10 mouse cellular contexts compared by ENCODE assay signal in genomic region chr17:50753356-50754138, GRCm38 (mm10).
DNase-seq lines count a peak whose midpoint lies in the region.
"Had no signal": no experiment of that assay in that cellular context is flagged by ENCODE, and none has a peak within 500 bp of the region (broad histone marks: within the 10 kb centered on the region; RNA-seq: fewer than 3 reads in every experiment).

No protein-coding gene starts in this region.

- intact Hi-C loops in heart, postnatal 14 days (cut with DNase I): no loop called here

- peak; percentile 46 to 48 for DNase-seq in cerebellum, adult 18-20 months
- no peak for DNase-seq in cerebellum, adult 8-10 months
- DNase-seq in heart, adult 8-10 months (ENCODE audit: low spot score): peak; percentile 71
- DNase-seq in heart, postnatal 14 days: no peak
- peak; percentile 48 for DNase-seq in ovary, adult 18-20 months (ENCODE audit: low spot score)
- DNase-seq in ovary, postnatal 14 days (ENCODE audit: low spot score): no peak
- DNase-seq in urinary bladder, adult 2 months (ENCODE audit: low spot score): no peak
- DNase-seq in spleen, postnatal 14 days (ENCODE audit: low spot score in 2 of 2): no peak
- DNase-seq: kidney, adult 11 months; retina, postnatal 1 day had no signal

Comparison
In these comparisons a context has a peak if more than half of its experiments do, and no peak if none do; other contexts are left out.
1. DNase-seq: peak in cerebellum, adult 18-20 months (2 of 2), heart, adult 8-10 months (single experiment) and ovary, adult 18-20 months (single experiment); none in cerebellum, adult 8-10 months (single experiment), heart, postnatal 14 days (0 of 2), ovary, postnatal 14 days (single experiment), urinary bladder, adult 2 months (single experiment) and spleen, postnatal 14 days (0 of 2).